Mouse (Mus musculus) kidney, embryonic 16.5 days (tissue): ENCODE measurements at regions not wholly inside any gene's neighbourhood (a gene's known extent, or its start where the extent isn't known, plus 50 kb on each side); places are given as distances from the start of the nearest gene placed in this dataset.

Experiments used
- ATAC-seq: fragments of 200-750 bp; cut with Nextera tagmentation; 2 replicates; pipeline ENCODE4 v1.8.0; 2017; ENCODE audit warnings: moderate TSS enrichment; ENCODE audit not compliant: low FRiP score, low TSS enrichment
- H3K27ac ChIP-seq: fragments of 300-500 bp; sonication (generic); 2 replicates; pipeline ENCODE4 v1.5.1; 2014; ENCODE audit warnings: low read length
- H3K27me3 ChIP-seq: fragments of 300-500 bp; sonication (generic); 2 replicates; pipeline ENCODE4 v1.6.1; 2014; ENCODE audit warnings: low read length, control low read depth, mixed read lengths; ENCODE audit not compliant: insufficient read depth
- H3K36me3 ChIP-seq: fragments of 300-500 bp; sonication (generic); 2 replicates; pipeline ENCODE4 v1.6.1; 2014; ENCODE audit warnings: low read length, control low read depth, mixed read lengths; ENCODE audit not compliant: insufficient read depth
- H3K4me1 ChIP-seq: fragments of 300-500 bp; sonication (generic); 2 replicates; pipeline ENCODE4 v1.6.1; 2014; ENCODE audit warnings: low read length, control low read depth, mixed read lengths; ENCODE audit not compliant: insufficient read depth
- H3K4me2 ChIP-seq: fragments of 300-500 bp; sonication (generic); replicated peaks from 2 replicates; pipeline ENCODE4 v1.6.1; 2014; ENCODE audit warnings: low read depth, low read length
- H3K4me3 ChIP-seq: fragments of 300-500 bp; sonication (generic); 2 replicates; pipeline ENCODE4 v1.5.1; 2014; ENCODE audit warnings: mild to moderate bottlenecking, low read length
- H3K9ac ChIP-seq: fragments of 300-500 bp; sonication (generic); replicated peaks from 2 replicates; pipeline ENCODE4 v1.6.1; 2014; ENCODE audit warnings: low read length
- H3K9me3 ChIP-seq: fragments of 300-500 bp; sonication (generic); 2 replicates; pipeline ENCODE4 v1.6.1; 2016; ENCODE audit warnings: low read length, control low read depth
- WGBS: fragments of 180-500 bp; shearing (Covaris S2); extraction: QIAGEN DNeasy Blood & Tissue Kit; methylation state at CpG from one replicate; pipeline ENCODE4 v1.1.7; 2014; 5-methylcytosine and 5-hydroxymethylcytosine counted together

- Histone ChIP-seq H3K4me2 (no peak overlapping the region), H3K9ac (no peak overlapping the region), H3K36me3 (no peaks in the 10 kb centered on the region), H3K27me3 (no peaks in the 10 kb centered on the region), H3K4me3 (no peak overlapping the region), H3K27ac (no peak overlapping the region), H3K9me3 (no peaks in the 10 kb centered on the region), H3K4me1 (no peaks in the 10 kb centered on the region)
- 61% methylated on average over 4 of the region's 4 CpGs for WGBS
- no peak for ATAC-seq
Measured at GRCm38 (mm10) chr19:15457793-15458192, 489.3 kb downstream of the Psat1 start.

- H3K9me3 ChIP-seq, result no peaks in the 10 kb centered on the region
- no peaks in the 10 kb centered on the region for H3K4me1 ChIP-seq
- no peak for ATAC-seq
- no peak overlapping the region for H3K4me3 ChIP-seq
- H3K27me3 ChIP-seq, result no peaks in the 10 kb centered on the region
- H3K36me3 ChIP-seq, result no peaks in the 10 kb centered on the region
- no peak overlapping the region for H3K27ac ChIP-seq
- H3K4me2 ChIP-seq, result no peak overlapping the region
- WGBS, result 30% methylated on average over 9 of the region's 9 CpGs
- no peak overlapping the region for H3K9ac ChIP-seq
Measured at GRCm38 (mm10) chr19:15456943-15457735, 490.0 kb downstream of the Psat1 start.

DNA sequence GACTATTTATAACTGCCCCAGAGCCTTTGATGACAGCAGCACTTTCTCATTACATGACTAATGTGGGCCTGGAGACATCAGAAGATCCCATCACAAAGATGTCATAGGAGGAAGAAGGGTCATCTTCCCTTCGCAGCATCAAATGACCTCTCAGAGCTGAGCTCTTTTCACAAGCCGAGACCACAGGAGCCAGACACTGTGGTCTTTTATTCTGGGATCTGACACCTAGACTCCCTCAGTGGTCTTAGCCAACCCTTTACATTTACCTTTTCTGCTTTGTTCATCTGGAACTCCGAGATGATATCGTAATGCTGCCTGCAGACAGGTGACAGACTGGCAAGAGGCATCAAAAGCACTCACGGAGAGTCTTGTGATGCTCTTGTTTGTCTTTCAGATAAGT lies 498.1 kb downstream of the Psat1 start:
- Histone ChIP-seq H3K27ac (no peak overlapping the region), H3K36me3 (no peaks in the 10 kb centered on the region), H3K27me3 (no peaks in the 10 kb centered on the region), H3K4me3 (no peak overlapping the region), H3K4me2 (no peak overlapping the region), H3K9ac (no peak overlapping the region), H3K4me1 (no peaks in the 10 kb centered on the region), H3K9me3 (no peaks in the 10 kb centered on the region)
- no peak for ATAC-seq
- WGBS, result 53% methylated on average over 5 of the region's 5 CpGs

GRCm38 (mm10) chr19:15431798-15432197 lies 515.3 kb downstream of the Psat1 start:
- Histone ChIP-seq H3K4me1 (no peaks in the 10 kb centered on the region), H3K36me3 (no peaks in the 10 kb centered on the region), H3K9ac (no peak overlapping the region), H3K27me3 (no peaks in the 10 kb centered on the region), H3K4me2 (no peak overlapping the region), H3K9me3 (no peaks in the 10 kb centered on the region), H3K27ac (no peak overlapping the region), H3K4me3 (no peak overlapping the region)
- ATAC-seq, result no peak
- WGBS, result 79% methylated on average over 5 of the region's 5 CpGs

- Histone ChIP-seq H3K36me3 (no peaks in the 10 kb centered on the region), H3K9ac (no peak overlapping the region), H3K4me3 (no peak overlapping the region), H3K4me2 (no peak overlapping the region), H3K9me3 (no peaks in the 10 kb centered on the region), H3K27me3 (no peaks in the 10 kb centered on the region), H3K4me1 (no peaks in the 10 kb centered on the region), H3K27ac (no peak overlapping the region)
- WGBS, result 39% methylated on average over 3 of the region's 3 CpGs
- no peak for ATAC-seq
Measured at GRCm38 (mm10) chr19:15421311-15421710, 525.8 kb downstream of the Psat1 start.

- no peaks in the 10 kb centered on the region for H3K4me1 ChIP-seq
- WGBS, result 68% methylated on average over 3 of the region's 3 CpGs
- H3K9ac ChIP-seq, result no peak overlapping the region
- H3K4me3 ChIP-seq, result no peak overlapping the region
- no peak overlapping the region for H3K27ac ChIP-seq
- no peaks in the 10 kb centered on the region for H3K36me3 ChIP-seq
- H3K9me3 ChIP-seq, result no peaks in the 10 kb centered on the region
- no peak overlapping the region for H3K4me2 ChIP-seq
- H3K27me3 ChIP-seq, result no peaks in the 10 kb centered on the region
- no peak for ATAC-seq
Measured at GRCm38 (mm10) chr19:15398624-15399023, 548.5 kb downstream of the Psat1 start.

DNA sequence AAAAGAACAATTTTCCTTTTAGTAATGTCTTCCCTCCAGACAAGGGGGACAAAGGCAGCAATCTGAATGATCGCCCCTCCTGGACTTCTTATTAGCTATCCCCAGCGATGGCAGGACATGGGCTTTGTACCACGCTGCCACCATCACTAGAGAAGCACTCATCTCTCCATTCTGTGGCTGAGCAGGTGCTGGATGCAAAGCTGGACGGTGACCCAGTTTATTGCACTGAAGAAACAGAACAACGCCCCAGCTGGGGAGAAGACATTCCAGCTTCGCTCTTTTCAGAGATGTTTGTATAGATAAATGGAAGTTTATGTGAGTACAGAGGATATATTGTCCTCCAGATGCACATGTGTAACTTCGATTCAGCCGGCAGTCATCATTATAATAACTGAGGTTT lies 575.5 kb downstream of the Psat1 start:
- H3K4me1 ChIP-seq, result no peaks in the 10 kb centered on the region
- no peak for ATAC-seq
- WGBS, result 78% methylated on average over 8 of the region's 8 CpGs
- no peak overlapping the region for H3K4me2 ChIP-seq
- no peaks in the 10 kb centered on the region for H3K9me3 ChIP-seq
- no peaks in the 10 kb centered on the region for H3K36me3 ChIP-seq
- no peak overlapping the region for H3K27ac ChIP-seq
- H3K9ac ChIP-seq, result no peak overlapping the region
- no peak overlapping the region for H3K4me3 ChIP-seq
- no peaks in the 10 kb centered on the region for H3K27me3 ChIP-seq

GRCm38 (mm10) chr19:15366951-15367350 lies 580.2 kb downstream of the Psat1 start:
- H3K4me2 ChIP-seq, result no peak overlapping the region
- no peaks in the 10 kb centered on the region for H3K36me3 ChIP-seq
- no peak overlapping the region for H3K27ac ChIP-seq
- no peak overlapping the region for H3K4me3 ChIP-seq
- WGBS, result 75% methylated on average over 2 of the region's 2 CpGs
- no peak overlapping the region for H3K9ac ChIP-seq
- H3K4me1 ChIP-seq, result no peaks in the 10 kb centered on the region
- no peaks in the 10 kb centered on the region for H3K9me3 ChIP-seq
- no peak for ATAC-seq
- H3K27me3 ChIP-seq, result no peaks in the 10 kb centered on the region

DNA sequence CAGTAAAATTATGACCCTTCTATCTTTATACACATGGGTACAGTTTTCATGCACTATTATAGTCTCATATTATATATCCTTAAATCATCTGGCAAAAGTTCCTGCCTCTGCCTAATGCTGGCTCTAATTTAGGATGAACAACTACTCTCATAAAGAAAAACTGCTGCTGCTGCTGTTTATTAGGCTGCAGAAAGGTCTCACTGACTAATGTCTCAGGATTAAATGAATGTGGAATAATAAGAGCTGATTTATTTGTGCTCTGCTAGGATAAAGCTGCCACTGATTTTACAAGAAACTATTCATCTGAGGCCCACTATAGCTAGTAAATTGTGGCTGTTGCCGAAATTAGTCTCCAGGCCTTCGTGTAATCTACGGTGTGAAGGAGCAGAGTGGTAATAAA lies 590.0 kb downstream of the Psat1 start:
- H3K27me3 ChIP-seq, result no peaks in the 10 kb centered on the region
- H3K36me3 ChIP-seq, result no peaks in the 10 kb centered on the region
- H3K4me2 ChIP-seq, result no peak overlapping the region
- no peak overlapping the region for H3K9ac ChIP-seq
- WGBS, result 22% methylated on average over 3 of the region's 3 CpGs
- no peak for ATAC-seq
- no peak overlapping the region for H3K4me3 ChIP-seq
- no peaks in the 10 kb centered on the region for H3K4me1 ChIP-seq
- no peak overlapping the region for H3K27ac ChIP-seq
- no peaks in the 10 kb centered on the region for H3K9me3 ChIP-seq

GRCm38 (mm10) chr19:15348356-15348755 lies 598.8 kb downstream of the Psat1 start:
- no peaks in the 10 kb centered on the region for H3K36me3 ChIP-seq
- no peak for ATAC-seq
- no peak overlapping the region for H3K4me2 ChIP-seq
- H3K27me3 ChIP-seq, result peaks cover 8% of the 10 kb centered on the region; the same call in 1 of the 2 replicates
- 90% methylated on average over 3 of the region's 3 CpGs for WGBS
- H3K9me3 ChIP-seq, result no peaks in the 10 kb centered on the region
- H3K4me3 ChIP-seq, result no peak overlapping the region
- H3K4me1 ChIP-seq, result no peaks in the 10 kb centered on the region
- H3K27ac ChIP-seq, result no peak overlapping the region
- H3K9ac ChIP-seq, result no peak overlapping the region
